Mouse (Mus musculus) lung, adult 2 months (tissue): ENCODE measurements around the gene Pnpla2.

Source experiments
- CTCF ChIP-seq: fragments of 200-500 bp; IDR thresholded peaks from 2 replicates; pipeline ENCODE4 v1.5.1; 2011; ENCODE audit warnings: mild to moderate bottlenecking, low read length, control low read depth; ENCODE audit not compliant: insufficient read depth
- POLR2A ChIP-seq: fragments of 200-500 bp; IDR thresholded peaks from 2 replicates; pipeline ENCODE4 v1.6.1; 2011; ENCODE audit warnings: low read depth, mild to moderate bottlenecking, control low read depth, low read length, borderline replicate concordance; ENCODE audit errors: extremely low read depth

- TF ChIP-seq CTCF (no peak), POLR2A (no peak)
Measured at GRCm38 (mm10) chr7:141416144-141416841, 38.7 kb upstream of the Pnpla2 start.
